Mouse (Mus musculus) CH12F3 (cell line): ENCODE data around the gene Homer2.

Experiments used
- in situ Hi-C: fragments of 300-500 bp; cut with MboI; formaldehyde crosslinking; loops from 2 replicates; pipeline ENCODE4 v1.14.3; 2020; ENCODE audit warnings: low sequenced_read_pairs

The Homer2 gene

DNA sequence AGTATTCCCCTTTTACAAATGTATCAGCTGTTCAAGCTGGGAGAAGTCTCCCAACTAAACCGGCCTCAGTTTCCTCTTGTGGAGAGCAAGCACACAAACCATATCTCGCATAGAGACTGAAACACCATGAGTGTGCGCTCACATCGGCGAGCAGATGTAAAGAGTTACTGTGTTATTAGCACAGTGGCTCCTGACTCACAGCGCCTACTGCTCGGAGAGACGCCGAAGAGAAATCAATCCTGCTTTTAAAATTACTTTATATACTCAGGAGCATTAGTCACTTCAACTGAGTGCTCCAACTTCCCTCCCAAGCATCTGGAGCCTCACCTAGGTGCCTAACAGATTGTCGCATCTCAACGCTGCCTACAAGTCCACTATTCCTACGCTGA lies 1.3 kb downstream of the Homer2 start:
- in situ Hi-C loops = no loop called here

DNA sequence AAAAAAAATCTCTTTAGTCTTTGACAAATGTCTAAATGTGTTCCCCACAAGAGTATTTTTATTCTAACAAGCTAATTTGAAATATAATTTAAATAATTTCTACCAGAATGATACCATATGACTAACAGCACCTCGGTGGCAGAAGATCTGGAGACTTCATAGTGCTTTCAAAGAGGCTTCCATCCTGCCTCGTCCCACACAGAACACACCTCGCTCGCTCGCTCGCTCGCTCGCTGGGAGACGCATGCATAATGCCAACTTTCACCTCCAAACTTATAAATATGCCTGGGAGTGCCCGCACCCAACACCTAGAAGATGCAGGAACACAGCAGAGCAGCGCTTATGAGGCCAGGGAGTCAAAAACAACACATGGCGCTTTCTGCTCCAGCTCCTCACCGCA lies 9.0 kb downstream of the Homer2 start:
- in situ Hi-C loops = no loop called here

DNA sequence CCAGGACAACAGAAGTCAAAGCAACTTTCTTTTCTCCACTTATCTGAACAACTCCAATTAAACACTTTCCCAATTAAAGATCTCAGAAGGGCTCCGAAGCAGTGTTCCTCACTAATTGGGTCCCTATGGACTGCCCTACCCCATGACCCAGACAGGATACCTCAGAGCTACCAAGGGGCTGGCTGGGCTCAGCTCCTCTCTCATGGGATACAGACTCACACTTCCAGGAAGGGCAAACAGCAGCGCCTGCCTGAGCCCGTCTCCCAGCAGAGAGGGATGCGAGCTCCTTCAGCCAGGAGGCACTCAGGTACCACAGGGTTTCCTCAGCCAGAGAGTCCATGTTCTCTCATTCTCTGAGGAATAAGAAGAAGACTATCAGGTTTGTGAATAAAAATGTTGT lies 9.4 kb downstream of the Homer2 start:
- in situ Hi-C loops = no loop called here

DNA sequence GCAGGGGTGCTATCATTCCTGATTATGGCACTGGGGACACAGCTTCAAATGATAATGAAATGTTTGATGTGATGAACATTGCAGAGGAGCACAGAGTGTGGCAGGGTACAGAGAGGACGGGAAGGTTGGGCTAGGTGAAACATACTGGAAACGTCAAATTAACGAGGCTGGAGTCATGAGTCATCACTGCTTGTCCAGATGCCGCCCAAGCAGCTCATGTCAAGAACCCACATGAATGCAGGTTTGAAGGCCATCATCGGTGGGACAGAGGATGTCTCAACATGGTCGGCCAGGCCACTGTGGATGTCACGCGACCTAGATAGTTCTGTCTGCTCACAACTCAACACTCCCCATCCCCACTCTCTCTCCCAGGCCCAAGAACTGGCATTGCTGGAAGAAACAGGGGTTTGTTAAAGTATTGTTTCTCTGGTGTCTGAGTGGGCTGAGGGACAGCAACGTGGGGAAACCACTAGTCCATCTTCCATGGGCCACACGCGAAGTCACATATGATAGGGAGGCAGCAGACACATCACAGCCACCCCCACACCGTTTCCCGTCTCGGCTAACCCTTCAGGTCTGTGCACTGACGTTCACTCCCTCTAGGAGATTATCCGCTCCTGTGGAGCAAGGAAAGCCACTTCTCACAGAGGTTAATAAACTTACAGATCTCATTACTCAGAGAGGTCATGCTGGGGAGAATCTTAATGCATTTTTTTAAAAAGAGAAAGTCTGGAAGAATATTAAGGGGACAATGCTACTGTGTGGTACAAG lies 11.4 kb downstream of the Homer2 start:
- in situ Hi-C loops = no loop called here

DNA sequence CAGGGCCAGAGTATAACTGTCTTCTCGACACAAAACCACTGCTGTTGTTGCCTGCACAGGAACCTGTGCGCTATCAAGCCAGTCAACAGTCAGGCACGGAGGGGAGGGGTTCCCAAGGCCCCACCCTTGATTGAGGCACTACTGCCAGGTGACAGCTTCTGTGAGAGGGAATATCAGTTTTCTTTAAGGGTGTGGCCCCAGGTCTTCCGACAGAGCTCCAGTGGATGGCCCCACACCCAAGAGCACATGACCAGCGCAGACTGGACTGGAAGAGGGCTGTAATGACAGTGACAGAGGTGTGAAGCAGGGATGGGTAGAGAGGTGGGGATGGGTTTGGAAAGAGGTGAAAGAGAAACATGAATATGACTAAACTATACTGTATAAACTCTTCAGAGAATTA lies 16.3 kb downstream of the Homer2 start:
- in situ Hi-C loops = no loop called here

DNA sequence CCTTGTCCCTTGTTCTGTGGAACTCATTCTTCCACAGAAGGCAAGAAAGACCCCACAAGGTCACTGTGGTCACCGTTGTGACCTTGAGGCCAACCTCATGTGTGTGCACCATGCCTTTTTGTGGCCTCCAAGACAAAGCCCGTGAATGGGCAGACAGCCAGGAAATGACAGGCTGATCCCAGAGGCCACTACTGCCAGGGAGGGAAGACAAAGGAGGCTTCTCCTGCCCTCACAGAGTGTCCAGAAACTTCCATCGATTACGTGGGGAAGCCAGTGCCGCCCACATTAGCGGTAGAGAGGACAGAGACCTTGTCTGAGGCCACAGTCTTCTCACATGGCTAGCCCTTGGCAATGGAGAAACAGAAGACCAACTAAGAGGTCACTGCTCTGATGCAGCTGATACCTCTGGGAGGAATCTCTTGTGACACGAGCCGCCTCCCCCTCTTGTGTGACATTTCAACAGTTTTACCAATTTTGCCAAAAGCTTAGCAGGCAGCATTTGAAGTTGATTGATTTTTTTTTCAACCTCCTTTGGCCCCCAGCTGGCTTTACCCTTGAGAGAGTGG lies 18.1 kb downstream of the Homer2 start:
- in situ Hi-C loops = no loop called here

DNA sequence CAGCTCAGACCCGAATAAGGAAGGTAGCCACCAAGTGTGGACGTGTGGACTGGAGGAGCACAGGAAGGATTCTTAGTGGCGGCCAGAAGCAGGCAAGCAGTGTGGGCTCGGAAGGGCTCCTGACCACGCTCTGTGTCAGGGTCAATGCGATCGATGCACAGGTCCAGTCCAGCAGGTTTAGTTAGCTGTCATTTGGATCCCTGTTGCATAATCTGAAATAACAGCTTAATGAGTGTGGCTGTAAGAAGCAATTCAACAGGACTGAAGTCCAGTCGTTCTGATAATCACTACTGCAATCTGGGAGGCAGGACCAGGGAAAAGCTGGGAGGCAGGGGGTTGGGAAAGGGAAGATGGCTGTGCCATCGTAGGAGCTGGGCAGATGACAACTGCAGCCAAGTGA lies 18.9 kb downstream of the Homer2 start:
- in situ Hi-C loops = no loop called here

DNA sequence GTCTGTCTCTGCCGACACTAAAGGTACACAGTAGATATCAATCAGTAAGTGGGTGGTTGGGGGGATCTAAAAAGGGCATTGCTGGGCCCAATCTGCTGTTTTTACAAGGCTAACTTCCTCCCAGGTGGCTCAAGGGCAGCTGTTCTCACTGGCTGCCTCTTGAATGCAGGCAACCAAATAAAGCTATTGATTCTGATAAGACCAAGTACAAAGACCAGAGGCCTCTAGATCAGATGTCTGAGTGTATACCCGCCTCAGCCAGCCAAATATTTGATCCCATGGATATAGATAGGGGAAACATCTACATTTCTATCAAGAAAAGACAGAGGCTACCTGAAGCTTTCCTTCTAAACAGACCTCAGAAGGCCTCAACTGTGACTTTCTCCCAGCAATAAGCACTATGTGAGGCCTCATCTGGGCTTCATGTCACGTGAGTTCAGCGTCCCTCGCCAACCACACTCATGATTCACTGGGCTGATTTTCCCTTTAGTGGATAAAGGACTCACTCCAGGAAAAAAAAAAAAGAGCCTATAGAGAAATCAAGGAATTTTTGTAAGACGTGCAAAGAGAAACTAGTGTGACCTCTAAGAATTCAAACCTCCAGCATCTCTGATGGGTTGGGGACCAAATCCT lies 19.5 kb downstream of the Homer2 start:
- in situ Hi-C loops = no loop called here

DNA sequence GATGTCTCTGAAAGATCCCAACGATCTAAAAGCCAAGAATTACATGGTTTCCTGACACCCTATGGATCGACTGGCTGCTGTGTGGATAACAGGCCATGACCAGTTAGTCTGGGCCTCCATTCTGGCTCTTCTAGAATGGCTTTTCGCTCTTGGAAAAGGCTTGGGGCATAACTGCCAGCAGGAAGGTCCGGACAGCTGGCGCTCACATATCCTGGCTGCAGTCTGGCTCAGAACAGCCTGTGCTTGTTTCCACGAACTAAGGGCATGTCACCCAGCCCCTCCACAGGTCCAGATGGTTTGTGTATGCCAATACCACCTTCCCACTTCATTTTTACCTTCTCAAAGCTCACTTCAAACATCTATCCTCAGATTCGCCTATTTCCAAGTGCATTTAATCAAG lies 22.0 kb downstream of the Homer2 start:
- in situ Hi-C loops = no loop called here

DNA sequence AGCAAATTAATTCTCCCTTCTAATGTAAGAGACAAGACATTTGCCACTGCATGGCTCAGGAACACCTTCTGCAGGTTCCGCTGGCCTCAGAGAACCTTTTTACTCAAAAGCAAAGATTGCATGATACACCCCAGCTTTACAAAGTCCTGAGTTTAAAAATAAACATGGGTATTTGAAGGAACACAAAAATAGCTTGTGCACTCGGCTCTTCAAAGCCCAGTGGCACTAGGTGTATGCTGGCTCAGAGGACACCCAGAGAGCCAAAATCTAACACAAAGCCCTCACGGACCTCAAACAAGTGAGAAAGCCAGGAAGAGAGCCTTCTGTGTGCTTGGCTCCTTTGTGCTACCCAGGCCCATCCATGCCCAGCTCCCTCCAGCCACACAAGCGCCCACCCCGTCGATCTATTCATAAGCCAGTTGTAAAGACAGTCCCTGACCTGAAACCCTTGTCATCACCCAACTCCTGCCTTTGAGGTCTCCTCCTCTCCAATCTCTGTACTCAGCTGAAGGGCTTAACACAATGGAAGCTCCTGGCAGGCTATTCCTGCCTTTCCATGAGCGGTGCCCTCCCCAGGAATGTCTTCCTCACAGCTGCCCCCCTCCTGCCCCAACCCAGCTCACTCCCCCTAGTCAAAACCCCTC lies 23.4 kb downstream of the Homer2 start:
- in situ Hi-C loops = no loop called here

DNA sequence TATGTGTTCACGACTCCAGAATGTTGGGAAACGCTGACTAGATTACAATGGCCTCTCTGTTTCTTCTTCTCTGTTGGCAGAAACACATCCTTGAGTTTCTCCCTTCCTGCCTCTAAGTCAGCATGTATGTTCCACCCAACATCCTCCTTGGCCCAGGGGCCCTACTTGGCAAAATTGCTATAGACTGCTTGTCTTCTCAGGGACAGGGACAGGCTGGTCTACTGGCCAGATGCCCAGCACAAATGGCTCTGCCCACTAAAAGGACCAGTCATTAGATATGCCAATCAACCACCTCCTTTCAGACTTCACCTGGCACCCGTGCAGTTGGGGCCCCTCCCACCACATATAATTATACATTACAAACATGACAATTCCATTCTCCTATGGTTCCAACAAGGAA lies 25.9 kb downstream of the Homer2 start:
- in situ Hi-C loops = no loop called here

DNA sequence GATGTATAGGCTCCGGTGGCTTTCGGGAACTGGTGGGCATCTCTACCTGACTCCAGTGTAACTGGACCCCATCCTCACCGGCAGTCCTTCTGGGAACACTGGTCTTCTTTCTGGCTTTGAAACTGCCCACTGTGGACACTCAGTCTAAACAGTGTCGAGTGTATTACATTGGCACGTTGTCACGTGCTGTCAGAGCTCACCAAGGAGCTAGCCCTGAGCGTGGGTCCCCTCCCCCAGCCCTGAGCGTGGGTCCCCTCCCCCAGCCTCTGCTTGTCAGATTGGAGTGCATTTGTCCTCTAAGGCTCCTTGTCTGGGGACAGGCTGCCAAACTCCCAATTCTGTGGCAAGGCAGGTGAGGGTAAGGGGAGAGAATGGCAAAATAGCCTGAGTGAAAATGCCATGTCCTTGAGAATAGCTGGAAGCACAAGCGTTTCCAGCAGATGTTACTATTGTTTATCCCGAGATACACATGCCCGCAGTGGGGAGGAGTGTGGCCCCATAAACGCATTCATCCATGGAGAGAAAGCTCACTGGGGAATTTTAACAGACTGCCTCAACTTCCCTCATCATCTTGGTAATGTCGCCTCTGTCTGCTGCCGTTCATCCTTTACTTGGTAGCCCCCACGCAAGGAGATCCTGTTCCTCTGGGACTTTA lies 33.8 kb downstream of the Homer2 start:
- in situ Hi-C loops = no loop called here

DNA sequence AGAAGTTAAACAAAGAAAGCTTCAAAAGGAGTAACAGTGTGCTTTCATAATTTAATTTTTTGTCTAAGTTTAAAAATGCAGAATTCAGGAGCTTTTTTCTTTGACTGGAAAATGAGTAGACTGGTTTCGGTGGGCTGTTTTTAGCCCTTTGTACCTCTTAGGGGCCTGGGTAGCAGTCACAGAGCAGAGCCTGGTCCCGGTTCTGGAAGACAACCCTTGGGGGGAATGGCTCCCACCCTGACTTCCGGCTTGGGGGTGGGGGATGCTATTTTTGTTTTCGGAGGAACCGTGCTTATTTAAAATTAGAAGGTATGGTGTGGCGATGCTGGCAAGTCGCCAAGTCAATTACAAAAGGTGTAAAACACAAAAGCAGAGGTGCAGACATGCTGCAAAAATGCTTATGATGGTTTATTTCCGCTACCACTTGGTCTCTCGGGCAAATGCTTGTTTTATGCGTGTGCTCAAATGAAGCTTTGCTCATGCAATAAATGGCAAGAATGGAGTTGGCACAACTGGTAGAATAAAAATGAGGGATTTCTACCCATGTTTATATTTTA lies 34.5 kb downstream of the Homer2 start:
- in situ Hi-C loops = no loop called here

DNA sequence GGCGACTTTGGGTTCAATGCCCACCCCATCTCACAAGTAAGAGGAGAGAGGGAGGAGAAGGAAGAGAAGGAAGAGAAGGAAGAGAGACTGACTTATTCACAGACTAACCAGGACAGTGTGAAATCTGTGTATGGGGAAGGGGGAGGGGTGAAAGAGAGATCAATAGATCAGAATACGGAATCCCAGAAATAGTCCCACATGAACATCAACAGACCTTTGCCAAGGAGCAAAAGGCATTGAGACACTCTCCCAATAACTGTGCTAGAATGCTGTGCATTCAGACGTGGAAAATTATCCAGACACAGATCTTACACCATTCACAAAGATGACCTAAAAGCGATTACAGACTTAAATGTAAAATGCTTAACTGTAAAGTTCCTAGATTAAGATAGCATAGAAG lies 40.2 kb downstream of the Homer2 start:
- in situ Hi-C loops = no loop called here

DNA sequence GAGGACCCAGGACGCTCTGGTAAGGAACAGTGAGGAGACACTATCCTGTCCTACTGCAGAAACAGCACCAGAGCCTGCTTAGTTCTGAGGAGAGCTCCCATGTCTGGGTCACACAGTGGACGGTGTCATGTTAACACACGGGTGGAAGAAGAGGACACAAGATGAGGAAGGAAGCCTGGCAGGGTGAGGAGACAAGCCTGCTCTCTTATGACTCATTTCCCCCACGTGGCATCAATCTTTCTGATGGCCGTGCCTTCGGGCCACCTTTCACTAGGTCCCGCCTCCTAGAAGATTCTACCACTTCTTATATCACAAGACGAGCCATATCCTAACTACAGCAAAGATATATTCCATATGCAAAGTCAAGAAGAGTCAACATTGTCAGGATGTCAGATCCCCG lies 40.7 kb downstream of the Homer2 start:
- in situ Hi-C loops = no loop called here

DNA sequence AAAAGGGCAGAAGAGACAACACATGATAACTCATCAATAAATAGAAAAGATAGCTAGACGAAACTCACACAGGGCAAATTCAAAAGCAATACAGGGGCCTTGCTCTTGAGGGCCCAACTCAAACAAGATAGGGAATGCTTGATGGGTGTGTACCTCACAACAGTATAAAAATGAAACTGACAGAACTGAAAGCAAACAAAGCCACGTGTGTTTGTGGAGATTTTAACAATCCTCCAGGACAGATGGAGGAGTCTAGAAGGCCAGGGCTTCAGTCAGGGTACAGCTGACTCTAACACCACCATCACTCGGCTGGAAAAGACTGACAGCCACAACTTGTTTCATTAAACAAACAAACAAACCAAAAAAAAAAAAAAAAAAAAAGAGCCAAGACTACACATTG lies 44.3 kb downstream of the Homer2 start:
- in situ Hi-C loops = no loop called here

DNA sequence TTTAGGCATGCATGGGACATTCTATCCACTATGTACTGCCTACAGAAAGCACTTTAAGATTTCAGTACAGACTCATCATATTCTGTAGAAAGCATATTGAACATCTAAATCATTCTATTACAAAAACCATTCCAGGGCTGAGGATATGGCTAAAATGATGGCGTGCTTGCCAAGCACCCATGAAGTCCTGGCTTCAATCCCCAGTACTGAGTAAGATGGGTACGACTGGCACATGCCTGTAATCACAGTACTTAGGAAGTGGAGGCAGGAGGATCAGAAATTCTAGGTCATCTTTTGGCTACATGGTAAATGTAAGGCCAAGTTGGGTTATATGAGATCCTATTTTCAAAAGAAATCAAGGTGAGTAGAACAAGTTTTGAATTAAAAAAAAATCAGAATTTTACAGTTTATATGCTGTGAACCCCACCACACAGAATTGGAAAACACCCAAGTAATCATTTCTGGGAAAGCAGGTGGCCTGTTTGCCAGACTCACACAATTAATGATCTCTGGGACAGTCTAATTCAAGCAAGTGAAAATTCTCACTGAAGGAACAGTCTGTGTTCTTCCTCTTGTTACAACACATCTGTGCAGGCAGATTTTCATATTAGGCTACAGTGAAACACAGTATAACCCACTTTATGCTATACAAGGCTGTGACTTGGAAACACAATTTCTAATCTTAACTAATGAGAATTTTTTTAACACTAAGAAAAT lies 49.5 kb downstream of the Homer2 start:
- in situ Hi-C loops = no loop called here

DNA sequence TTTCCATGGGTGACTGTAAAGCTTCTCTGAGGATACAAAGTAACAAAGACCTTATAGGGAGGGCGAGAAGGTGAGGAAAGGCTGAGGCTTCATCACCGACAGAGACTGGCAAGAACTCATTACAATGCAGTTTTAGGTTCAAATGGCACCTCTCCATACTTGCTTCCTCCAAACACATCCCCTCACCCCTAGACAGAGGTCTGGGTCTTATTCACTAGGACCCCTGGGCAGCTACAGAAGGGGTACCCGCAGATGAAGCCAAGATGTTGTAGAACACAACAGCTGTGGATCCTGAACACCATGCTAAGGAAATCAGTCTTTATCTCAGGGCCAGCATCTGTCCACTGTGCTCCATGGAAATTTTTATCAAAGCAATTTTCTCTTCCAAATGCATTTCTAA lies 50.3 kb downstream of the Homer2 start:
- in situ Hi-C loops = no loop called here

DNA sequence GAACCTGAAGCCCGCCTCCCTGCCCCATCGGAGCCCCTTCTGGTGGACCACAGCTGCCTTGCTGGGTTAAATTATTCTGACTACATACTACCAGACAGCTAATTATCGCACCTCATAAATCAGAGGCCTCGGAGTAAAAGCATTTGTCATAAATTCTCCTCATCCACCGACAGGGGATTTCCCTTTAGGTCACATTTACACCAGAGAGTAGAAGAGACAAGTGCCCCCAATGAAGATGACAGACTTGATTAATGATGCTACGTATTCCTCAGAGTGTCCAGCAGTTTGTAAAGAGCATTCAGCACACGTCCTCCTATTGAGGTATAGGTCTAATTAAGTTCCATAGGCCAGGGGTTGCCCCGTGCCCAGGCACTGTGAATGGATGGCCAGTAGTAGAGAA lies 50.7 kb downstream of the Homer2 start:
- in situ Hi-C loops = no loop called here

DNA sequence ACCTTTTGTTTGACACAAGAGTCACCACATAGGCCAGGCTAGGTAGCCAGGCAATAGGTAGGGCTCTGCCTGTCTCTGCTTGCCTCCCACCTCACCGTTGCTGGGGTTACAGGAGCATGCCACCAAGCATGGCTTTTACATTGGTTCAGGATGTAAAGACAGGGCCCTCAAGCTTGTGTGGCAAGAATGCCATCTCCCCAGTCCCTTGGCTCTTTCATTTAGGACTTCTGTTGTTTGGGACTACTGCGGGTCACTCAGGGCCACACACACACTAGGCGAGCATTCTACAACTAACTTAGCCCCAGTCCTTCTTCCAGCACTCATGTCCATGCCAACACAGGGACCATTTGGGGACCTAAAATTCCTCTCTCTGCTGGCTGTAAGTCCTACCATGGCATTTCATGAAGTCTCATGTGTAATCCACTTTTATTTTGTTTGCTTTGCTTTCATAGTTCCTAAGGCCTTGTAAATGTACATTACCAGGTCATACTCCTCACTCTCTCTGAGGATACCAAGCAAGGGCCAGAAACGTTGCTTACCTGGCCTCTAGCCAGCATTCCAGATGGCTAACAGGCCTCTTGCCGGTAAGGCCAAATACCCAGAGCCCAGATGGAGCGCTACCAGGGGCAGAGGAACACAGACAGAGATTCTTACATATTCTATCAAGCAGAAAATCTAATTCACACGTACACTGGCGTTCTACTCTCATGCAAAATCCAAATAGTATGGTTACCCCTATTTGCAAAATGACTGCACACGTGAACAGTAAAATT lies 52.2 kb downstream of the Homer2 start:
- in situ Hi-C loops = no loop called here
